Mouse (Mus musculus) lung, embryonic 14.5 days (tissue): ENCODE results near the gene Cfap97d2. TPM values are rescaled to one million over a fixed set of nuclear protein-coding genes. Genes with fewer than 3 reads are reported as not detected.
A peak's percentile ranks its signal among the peaks of the same experiment; 100 is the strongest.

Experiments
- ATAC-seq: fragments of 200-750 bp; cut with Nextera tagmentation; 2 replicates; pipeline ENCODE4 v1.8.0; 2017; ENCODE audit warnings: mild to moderate bottlenecking, moderate TSS enrichment, moderate library complexity; ENCODE audit not compliant: insufficient read depth
- DNase-seq: peaks from one replicate; pipeline ENCODE4 v3.0.0-alpha.2; 2015
- H3K27ac ChIP-seq: fragments of 300-500 bp; sonication (generic); 2 replicates; pipeline ENCODE4 v1.5.1; 2014; ENCODE audit warnings: low read depth, mild to moderate bottlenecking, moderate library complexity
- H3K27me3 ChIP-seq: fragments of 300-500 bp; sonication (generic); 2 replicates; pipeline ENCODE4 v1.6.1; 2014; ENCODE audit warnings: low read length, control low read depth; ENCODE audit not compliant: insufficient read depth
- H3K36me3 ChIP-seq: fragments of 300-500 bp; sonication (generic); 2 replicates; pipeline ENCODE4 v1.6.1; 2014; ENCODE audit warnings: control low read depth; ENCODE audit not compliant: insufficient read depth
- H3K4me1 ChIP-seq: fragments of 300-500 bp; sonication (generic); 2 replicates; pipeline ENCODE4 v1.6.1; 2014; ENCODE audit warnings: antibody characterized with exemption, control low read depth; ENCODE audit not compliant: insufficient read depth
- H3K4me2 ChIP-seq: fragments of 300-500 bp; sonication (generic); 2 replicates; pipeline ENCODE4 v1.6.1; 2014; ENCODE audit warnings: mild to moderate bottlenecking
- H3K4me3 ChIP-seq: fragments of 300-500 bp; sonication (generic); 2 replicates; pipeline ENCODE4 v1.5.1; 2014; ENCODE audit warnings: low read depth, low read length
- H3K9ac ChIP-seq: fragments of 300-500 bp; sonication (generic); 2 replicates; pipeline ENCODE4 v1.6.1; 2014
- H3K9me3 ChIP-seq: fragments of 300-500 bp; sonication (generic); 2 replicates; pipeline ENCODE4 v1.6.1; 2016; ENCODE audit warnings: low read depth, low read length, control low read depth
- CTCF ChIP-seq: IDR thresholded peaks from 2 replicates; pipeline ENCODE4 v1.5.1; 2016; ENCODE audit warnings: antibody characterized with exemption, low read depth
- WGBS: fragments of 180-500 bp; shearing (Covaris S2); extraction: QIAGEN DNeasy Blood & Tissue Kit; methylation state at CpG from one replicate; pipeline ENCODE4 v1.1.7; 2014; 5-methylcytosine and 5-hydroxymethylcytosine counted together
- polyA plus RNA-seq: library from polyadenylated mRNA; unstranded; fragments of >200 nt; fragmentation: Nextera tagmentation; extraction: Ambion mirVana; gene quantifications from 2 replicates; pipeline ENCODE4 v1.2.1, GENCODE M21; 2014

Cfap97d2 gene
- polyA plus RNA-seq, 1 experiment from 2014 or later = not detected

DNA sequence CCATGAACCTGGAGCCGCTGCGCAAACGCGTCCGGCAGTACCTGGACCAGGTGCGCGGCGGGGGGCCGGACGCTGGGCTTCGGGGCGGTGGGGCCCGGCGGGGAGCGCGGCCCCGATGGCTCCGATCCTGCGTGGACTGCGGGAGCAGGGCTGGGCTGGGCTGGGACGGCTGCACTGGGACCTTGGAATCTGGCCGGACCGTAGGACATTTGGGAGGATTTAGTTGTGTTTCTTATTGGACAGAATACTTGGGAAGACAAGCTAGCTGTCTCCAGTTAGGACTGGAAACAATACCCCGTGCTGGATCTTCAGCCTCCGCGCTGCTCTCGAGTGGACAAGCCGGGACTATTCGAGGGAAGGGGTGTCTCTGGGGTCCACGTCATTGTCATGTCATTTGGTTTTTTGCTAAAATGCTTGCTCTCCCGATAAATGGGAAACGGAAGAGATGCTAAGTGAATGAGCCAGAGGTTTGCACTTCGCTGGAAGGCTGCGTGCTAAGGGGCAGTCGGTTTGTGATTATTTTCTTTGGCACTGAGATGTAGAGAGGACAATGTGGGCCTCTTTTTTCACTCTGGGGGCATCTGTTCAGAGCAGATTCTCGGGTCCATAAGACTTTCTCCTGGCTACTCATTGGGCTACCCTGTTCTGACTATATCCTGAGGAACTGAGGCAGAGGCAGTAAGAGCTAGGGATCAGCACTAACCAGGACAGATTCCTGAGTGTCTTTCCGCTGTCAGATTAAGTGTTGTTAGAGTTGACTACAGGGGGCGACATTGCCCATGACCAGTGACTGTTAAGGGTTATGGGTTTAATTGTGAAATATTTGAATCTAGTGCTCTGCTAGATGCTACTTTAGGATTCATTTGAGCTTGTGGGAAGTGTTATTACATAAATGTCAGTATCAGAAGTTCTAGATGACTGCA lies 52.4 kb downstream of the Cfap97d2 start:
- Histone ChIP-seq H3K4me3 (peak overlapping the region; percentile 99), H3K4me1 (peaks cover 3% of the 10 kb centered on the region; the same call in 1 of the 2 replicates), H3K4me2 (peak overlapping the region; percentile 75), H3K9ac (peak overlapping the region; percentile 97), H3K36me3 (peaks cover 36% of the 10 kb centered on the region), H3K9me3 (no peaks in the 10 kb centered on the region; the same call in 1 of the 2 replicates), H3K27ac (peak overlapping the region; percentile 92), H3K27me3 (no peaks in the 10 kb centered on the region)
- WGBS = under 1% methylated on average over 38 of the region's 38 CpGs
- DNase-seq (peak; percentile 86), ATAC-seq (peak; percentile 50)
- peak; percentile 76 for TF ChIP-seq CTCF

DNA sequence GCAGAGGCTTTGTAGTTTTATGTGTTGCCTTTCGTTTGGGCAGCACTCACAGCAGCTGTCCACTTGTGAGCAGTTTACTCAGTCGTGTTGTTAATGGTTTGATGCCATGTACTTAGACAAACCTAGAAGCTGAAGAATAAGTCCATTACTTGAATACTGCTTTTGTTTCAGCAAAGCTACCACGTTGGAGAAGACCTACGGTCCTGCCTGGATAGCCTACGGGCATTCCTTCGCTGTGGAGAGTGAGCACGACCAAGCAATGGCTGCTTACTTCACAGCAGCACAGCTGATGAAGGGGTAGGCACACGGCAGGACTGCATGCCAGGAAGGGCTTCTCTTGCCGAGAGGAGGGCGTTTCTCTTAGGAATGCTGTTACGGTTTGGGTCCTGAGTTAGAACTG lies 63.5 kb downstream of the Cfap97d2 start:
- Histone ChIP-seq H3K36me3 (peaks cover 92% of the 10 kb centered on the region), H3K9ac (no peak overlapping the region), H3K27me3 (no peaks in the 10 kb centered on the region), H3K9me3 (no peaks in the 10 kb centered on the region), H3K4me1 (no peaks in the 10 kb centered on the region), H3K4me2 (no peak overlapping the region), H3K27ac (no peak overlapping the region), H3K4me3 (no peak overlapping the region)
- TF ChIP-seq CTCF = no peak
- DNase-seq = no peak
- ATAC-seq = no peak
- 82% methylated on average over 11 of the region's 11 CpGs for WGBS

DNA sequence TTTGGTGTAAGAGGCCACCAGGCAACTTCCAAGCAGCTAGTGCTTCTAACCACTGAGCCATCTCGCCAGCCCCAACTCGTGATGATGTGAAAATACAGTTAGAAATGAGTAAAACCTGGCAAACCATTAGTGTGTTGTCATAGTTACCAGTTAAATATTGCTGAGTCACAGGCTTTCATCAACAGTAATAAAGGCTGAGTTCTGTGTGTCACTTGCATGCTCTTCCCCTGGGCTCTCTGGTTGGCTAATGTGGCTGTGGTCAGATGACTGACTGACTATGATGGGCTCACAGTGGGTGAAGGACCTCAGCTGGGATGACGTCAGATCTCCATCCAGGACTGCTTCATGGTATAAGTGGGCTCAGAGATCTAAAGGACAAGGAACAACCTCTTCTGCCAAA lies 74.8 kb downstream of the Cfap97d2 start:
- DNase-seq (no peak), ATAC-seq (no peak)
- Histone ChIP-seq H3K27ac (no peak overlapping the region), H3K4me1 (no peaks in the 10 kb centered on the region), H3K9me3 (no peaks in the 10 kb centered on the region), H3K36me3 (peaks cover 68% of the 10 kb centered on the region), H3K4me3 (no peak overlapping the region), H3K27me3 (no peaks in the 10 kb centered on the region), H3K9ac (no peak overlapping the region), H3K4me2 (no peak overlapping the region)
- no peak for TF ChIP-seq CTCF
- 85% methylated on average over 3 of the region's 3 CpGs for WGBS

DNA sequence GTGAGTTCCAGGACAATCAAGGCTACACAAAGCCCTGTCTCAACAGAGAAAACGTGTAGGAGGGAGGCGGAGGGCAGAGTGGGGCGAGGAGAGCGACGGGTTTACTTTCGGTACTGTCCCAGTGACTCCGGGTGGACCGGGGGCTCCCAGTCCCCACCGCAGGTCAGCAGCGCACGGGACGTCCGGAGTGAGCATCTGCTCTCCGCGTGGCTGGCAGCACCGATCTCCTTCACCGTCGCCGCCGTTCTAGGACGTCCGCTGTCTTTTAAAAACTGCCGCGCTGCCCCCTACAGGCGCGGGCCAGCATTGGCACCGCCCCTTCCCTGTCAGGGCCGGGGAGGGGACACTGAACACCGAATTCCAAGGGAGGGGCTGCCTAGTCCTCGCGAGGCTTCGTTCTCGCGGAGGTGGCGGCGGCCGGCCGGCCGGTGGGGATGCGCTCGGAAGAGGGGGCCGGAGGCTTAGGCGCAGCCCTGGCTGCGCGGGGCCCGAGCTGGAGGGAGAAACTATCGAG lies 79.6 kb downstream of the Cfap97d2 start, which contains the start of gene Upf3a:
TSS of gene Upf3a (plus strand) at position 366 of the 514 bp plus-strand sequence.
- WGBS = under 1% methylated on average over 47 of the region's 47 CpGs
- ATAC-seq = peak; percentile 93

DNA sequence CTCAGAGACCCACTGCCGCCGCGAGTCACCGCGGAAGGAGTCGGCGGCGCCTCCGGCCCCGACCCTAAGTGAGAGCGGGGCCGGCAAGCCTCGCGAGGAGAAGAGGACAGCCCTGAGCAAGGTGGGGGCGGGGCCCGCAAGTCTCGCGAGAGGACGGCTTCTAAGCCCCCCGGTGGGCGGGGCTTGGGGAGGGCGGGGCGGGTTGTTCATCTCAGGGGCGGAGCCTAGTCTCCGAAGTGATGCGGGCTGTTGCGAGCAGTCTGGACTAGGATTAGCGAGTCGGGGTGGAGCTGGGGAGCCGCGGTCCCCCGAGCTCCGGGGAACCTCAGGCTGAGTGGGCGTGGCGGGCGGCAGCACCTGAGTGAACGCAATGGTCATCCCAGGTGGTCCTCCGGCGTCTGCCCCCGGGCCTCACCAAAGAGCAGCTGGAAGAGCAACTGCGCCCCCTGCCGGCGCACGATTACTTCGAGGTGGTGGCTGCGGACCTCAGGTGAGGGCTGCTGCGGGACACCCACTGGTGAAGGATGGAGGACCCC lies 80.1 kb downstream of the Cfap97d2 start:
- H3K27me3 ChIP-seq = no peaks in the 10 kb centered on the region
- peaks cover 35% of the 10 kb centered on the region for H3K36me3 ChIP-seq
- DNase-seq = peak; percentile 98
- H3K27ac ChIP-seq = peak overlapping the region; percentile 98
- no peaks in the 10 kb centered on the region for H3K4me1 ChIP-seq
- WGBS = under 1% methylated on average over 47 of the region's 47 CpGs
- H3K4me2 ChIP-seq = peak overlapping the region; percentile 78
- H3K4me3 ChIP-seq = peak overlapping the region; percentile 70
- peak; percentile 98 for TF ChIP-seq CTCF
- peak overlapping the region; percentile 96 for H3K9ac ChIP-seq
- peak; percentile 95 for ATAC-seq
- no peaks in the 10 kb centered on the region for H3K9me3 ChIP-seq

More for the DNA sequence above, 79.6 kb downstream of the Cfap97d2 start, which contains the start of gene Upf3a:
- Histone ChIP-seq H3K27ac (peak within 1 kb of the TSS; percentile 98), H3K4me2 (peak within 1 kb of the TSS; percentile 78), H3K4me3 (peak within 1 kb of the TSS; percentile 70), H3K9ac (peak within 1 kb of the TSS; percentile 96), H3K36me3 (peaks cover 41% of the 10 kb centered on the region), H3K9me3 (no peaks in the 10 kb centered on the region), H3K4me1 (no peaks in the 10 kb centered on the region), H3K27me3 (no peaks in the 10 kb centered on the region)
- peak; percentile 95 for TF ChIP-seq CTCF
- DNase-seq = peak; percentile 98

DNA sequence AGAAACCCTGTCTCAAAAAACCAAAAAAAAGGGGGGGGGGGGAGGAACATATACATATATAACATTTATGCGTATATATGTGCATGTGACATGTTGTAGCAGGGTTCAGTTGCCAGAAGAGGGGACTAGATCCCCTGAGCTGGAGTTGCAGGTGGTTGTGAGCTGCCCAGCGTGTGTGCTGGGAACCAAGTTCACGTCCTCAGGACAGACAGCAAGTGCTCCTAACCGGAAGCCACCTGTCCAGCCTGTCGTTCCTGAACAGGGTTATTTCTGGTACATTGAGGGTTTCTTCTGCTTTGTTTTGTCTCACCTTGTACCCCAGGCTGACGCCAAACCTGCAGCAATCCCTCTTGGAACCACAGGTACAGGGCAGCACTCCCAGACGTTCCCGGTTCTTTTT lies 83.9 kb downstream of the Cfap97d2 start:
- WGBS = 96% methylated on average over 8 of the region's 8 CpGs
- no peak for TF ChIP-seq CTCF
- ATAC-seq = no peak
- DNase-seq = no peak
- no peak overlapping the region for H3K9ac ChIP-seq
- H3K27ac ChIP-seq = no peak overlapping the region
- H3K4me2 ChIP-seq = no peak overlapping the region
- no peaks in the 10 kb centered on the region for H3K4me1 ChIP-seq
- H3K9me3 ChIP-seq = no peaks in the 10 kb centered on the region
- peaks cover 40% of the 10 kb centered on the region; the same call in 1 of the 2 replicates for H3K36me3 ChIP-seq
- no peaks in the 10 kb centered on the region for H3K27me3 ChIP-seq
- H3K4me3 ChIP-seq = no peak overlapping the region

Other genes starting within 250 kb of the Cfap97d2 start
- gene Gas6, start 211.4 kb upstream of the Cfap97d2 start, polyA plus RNA-seq = 43.5 and 47.1 TPM in 2 replicates
- gene 1700029H14Rik, start 143.4 kb upstream of the Cfap97d2 start, polyA plus RNA-seq = not detected in 2 replicates
- gene Rasa3, start 28.3 kb upstream of the Cfap97d2 start, polyA plus RNA-seq = 41.7 and 48.1 TPM in 2 replicates
- gene Cdc16, start 51.8 kb downstream of the Cfap97d2 start, polyA plus RNA-seq = 260 and 265 TPM in 2 replicates
- 50.4 and 51.7 TPM in 2 replicates for gene Upf3a, start 79.7 kb downstream of the Cfap97d2 start, polyA plus RNA-seq
- not detected in 2 replicates for gene AF366264, start 132.5 kb downstream of the Cfap97d2 start, polyA plus RNA-seq
- gene Champ1, start 163.8 kb downstream of the Cfap97d2 start, polyA plus RNA-seq = 43.9 and 44.4 TPM in 2 replicates
- gene Coprs, start 184.4 kb downstream of the Cfap97d2 start, polyA plus RNA-seq = 48.3 and 52.7 TPM in 2 replicates